Mouse (Mus musculus): ENCODE results near the gene Lyl1.

Lyl1 gene

GRCm38 (mm10) chr8:84718959-84719690 lies 17.9 kb downstream of the Lyl1 start:
- DNase-seq (ENCODE audit: extremely low read depth, low read depth, low spot score), result no peak

- DNase-seq (ENCODE audit: extremely low read depth, low read depth, low spot score), result no peak
Measured at GRCm38 (mm10) chr8:84722530-84722849, 21.2 kb downstream of the Lyl1 start.

GRCm38 (mm10) chr8:84722850-84723570 lies 21.8 kb downstream of the Lyl1 start, which contains the start of gene G430095P16Rik:
TSS of gene G430095P16Rik (plus strand) at chr8:84723007.
- no peak for DNase-seq (ENCODE audit: extremely low read depth, low read depth, low spot score)

- no peak for DNase-seq (ENCODE audit: extremely low read depth, low read depth, low spot score)
Measured at GRCm38 (mm10) chr8:84723571-84723900, 22.3 kb downstream of the Lyl1 start.

- no peak for DNase-seq (ENCODE audit: extremely low read depth, low read depth, low spot score)
Measured at GRCm38 (mm10) chr8:84724683-84725082, 23.4 kb downstream of the Lyl1 start.

- no peak for DNase-seq (ENCODE audit: extremely low read depth, low read depth, low spot score)
Measured at GRCm38 (mm10) chr8:84725246-84725940, 24.1 kb downstream of the Lyl1 start.

- DNase-seq (ENCODE audit: extremely low read depth, low read depth, low spot score), result no peak
Measured at GRCm38 (mm10) chr8:84725941-84726259, 24.6 kb downstream of the Lyl1 start.

GRCm38 (mm10) chr8:84728474-84728873 lies 27.2 kb downstream of the Lyl1 start:
- no peak for DNase-seq (ENCODE audit: extremely low read depth, low read depth, low spot score)

- DNase-seq (ENCODE audit: extremely low read depth, low read depth, low spot score), result no peak
Measured at GRCm38 (mm10) chr8:84729921-84730362, 28.7 kb downstream of the Lyl1 start.

- DNase-seq (ENCODE audit: extremely low read depth, low read depth, low spot score), result no peak
Measured at GRCm38 (mm10) chr8:84730541-84731370, 29.5 kb downstream of the Lyl1 start.

- no peak for DNase-seq (ENCODE audit: extremely low read depth, low read depth, low spot score)
Measured at GRCm38 (mm10) chr8:84731371-84732177, 30.3 kb downstream of the Lyl1 start.

- DNase-seq (ENCODE audit: extremely low read depth, low read depth, low spot score), result no peak
Measured at GRCm38 (mm10) chr8:84732545-84732944, 31.3 kb downstream of the Lyl1 start.

GRCm38 (mm10) chr8:84732996-84733395 lies 31.7 kb downstream of the Lyl1 start:
- DNase-seq (ENCODE audit: extremely low read depth, low read depth, low spot score), result no peak

- DNase-seq (ENCODE audit: extremely low read depth, low read depth, low spot score), result no peak
Measured at GRCm38 (mm10) chr8:84733959-84734358, 32.7 kb downstream of the Lyl1 start.

GRCm38 (mm10) chr8:84734680-84735079 lies 33.4 kb downstream of the Lyl1 start:
- DNase-seq (ENCODE audit: extremely low read depth, low read depth, low spot score), result no peak

- no peak for DNase-seq (ENCODE audit: extremely low read depth, low read depth, low spot score)
Measured at GRCm38 (mm10) chr8:84735597-84735996, 34.3 kb downstream of the Lyl1 start.

GRCm38 (mm10) chr8:84736521-84736920 lies 35.3 kb downstream of the Lyl1 start:
- no peak for DNase-seq (ENCODE audit: extremely low read depth, low read depth, low spot score)

GRCm38 (mm10) chr8:84737608-84738007 lies 36.4 kb downstream of the Lyl1 start:
- no peak for DNase-seq (ENCODE audit: extremely low read depth, low read depth, low spot score)

GRCm38 (mm10) chr8:84738266-84738665 lies 37.0 kb downstream of the Lyl1 start:
- DNase-seq (ENCODE audit: extremely low read depth, low read depth, low spot score), result no peak

GRCm38 (mm10) chr8:84738715-84739400 lies 37.6 kb downstream of the Lyl1 start:
- no peak for DNase-seq (ENCODE audit: extremely low read depth, low read depth, low spot score)
